Mouse (Mus musculus) E14TG2a.4 (cell line): ENCODE results near the gene Slfn14.

Experiments
- CTCF ChIP-seq: conservative IDR thresholded peaks from 2 replicates; pipeline ENCODE4 v1.5.1; 2014; ENCODE audit warnings: low read length
- NANOG ChIP-seq: IDR thresholded peaks from 2 replicates; pipeline ENCODE4 v1.6.1; 2014; ENCODE audit warnings: borderline replicate concordance, low read length, mixed read lengths

DNA sequence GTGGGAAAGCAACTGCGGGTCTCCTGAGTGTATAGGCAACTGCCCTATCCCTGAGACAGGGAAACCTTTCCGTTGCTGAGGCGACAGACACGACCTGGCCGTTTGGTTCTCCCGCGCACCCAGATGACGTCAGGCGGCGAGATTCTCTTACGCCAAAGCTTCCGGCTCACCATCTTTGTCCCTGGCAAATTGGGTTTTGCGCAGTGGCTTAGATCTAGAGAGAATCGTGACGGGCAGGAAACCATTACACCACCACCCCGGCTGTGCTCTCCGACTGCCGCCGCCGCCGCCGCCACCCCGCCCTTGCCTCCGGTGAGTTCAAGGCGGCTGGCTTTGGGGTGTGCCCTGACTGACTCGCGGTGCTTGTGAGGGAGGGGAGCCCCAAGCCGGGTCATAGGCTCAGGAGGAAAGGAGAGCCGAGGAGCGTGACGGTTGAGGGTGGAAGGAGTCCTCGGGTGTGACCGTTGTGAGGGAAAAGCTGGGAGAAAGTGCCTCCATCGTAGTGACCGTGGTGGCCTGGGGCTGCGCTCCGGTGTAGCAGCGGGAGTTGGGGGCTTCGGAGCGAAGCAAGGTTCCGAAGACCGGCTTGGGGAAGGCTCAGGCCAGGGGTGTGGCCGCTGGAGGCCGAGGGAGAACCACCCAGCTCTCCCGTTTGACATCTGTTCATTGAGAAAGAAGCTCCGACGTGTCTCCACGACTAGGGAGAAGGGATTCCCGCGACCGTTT, 16.2 kb upstream of the Slfn14 start, which contains the start of gene Pex12:
- no peak for TF ChIP-seq CTCF
- TF ChIP-seq NANOG: no peak
